Mouse (Mus musculus): ENCODE results near the gene Rasal3. TPM values are rescaled to one million over a fixed set of nuclear protein-coding genes. Genes with fewer than 3 reads are reported as not detected.
A peak's percentile ranks its signal among the peaks of the same experiment; 100 is the strongest.

Gene Rasal3
- total RNA-seq, 2 experiments from 2014 or later, result 2.9 to 4.6 TPM

DNA sequence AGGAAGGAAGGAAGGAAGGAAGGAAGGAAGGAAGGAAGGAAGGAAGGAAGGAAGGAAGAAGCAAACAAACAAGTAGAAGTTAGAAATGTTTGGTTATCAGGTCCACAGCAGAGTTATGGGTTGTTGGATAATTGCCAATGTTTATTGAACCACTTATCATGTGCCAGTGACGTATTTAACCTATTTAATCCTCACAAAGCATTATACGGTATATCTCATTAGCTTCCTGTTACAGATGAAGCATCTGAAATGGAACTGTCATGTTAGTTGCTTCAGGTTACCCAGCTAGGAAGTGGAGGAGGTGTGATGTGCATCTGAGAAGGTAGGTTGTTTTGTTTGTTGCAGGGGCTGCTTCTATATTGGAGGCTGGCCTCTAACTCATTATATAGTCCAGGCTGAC is 16.6 kb upstream of the Rasal3 start:
- no peak overlapping the region for H3K4me3 ChIP-seq
- TF ChIP-seq CTCF (conservative IDR thresholded peaks at IDR 0.05), result no peak
- DNase-seq (ENCODE audit: low spot score in 2 of 2), result no peak

DNA sequence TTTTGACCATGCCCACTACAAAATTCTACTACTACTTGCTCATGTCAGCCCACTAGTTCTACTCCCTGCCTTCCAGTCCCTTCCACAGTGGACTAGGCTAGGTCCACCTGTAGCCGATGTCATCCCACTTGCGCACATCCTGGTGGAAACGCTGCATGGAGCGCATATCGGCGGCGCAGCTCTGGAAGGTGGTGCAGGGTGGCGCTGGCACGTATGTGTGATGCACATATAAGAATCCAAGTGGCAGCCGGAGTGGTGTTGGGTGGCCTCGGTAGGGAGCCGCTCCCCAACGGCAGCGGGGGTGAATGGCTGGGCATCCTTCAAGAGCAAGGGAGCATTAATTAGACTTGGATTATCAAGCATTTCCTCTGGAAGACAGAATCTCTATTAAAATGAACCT is 13.4 kb upstream of the Rasal3 start:
- TF ChIP-seq CTCF (conservative IDR thresholded peaks at IDR 0.05), result no peak
- H3K4me3 ChIP-seq, result no peak overlapping the region

More for the DNA sequence above, 16.6 kb upstream of the Rasal3 start:
- H3K27ac ChIP-seq, result no peak overlapping the region

DNA sequence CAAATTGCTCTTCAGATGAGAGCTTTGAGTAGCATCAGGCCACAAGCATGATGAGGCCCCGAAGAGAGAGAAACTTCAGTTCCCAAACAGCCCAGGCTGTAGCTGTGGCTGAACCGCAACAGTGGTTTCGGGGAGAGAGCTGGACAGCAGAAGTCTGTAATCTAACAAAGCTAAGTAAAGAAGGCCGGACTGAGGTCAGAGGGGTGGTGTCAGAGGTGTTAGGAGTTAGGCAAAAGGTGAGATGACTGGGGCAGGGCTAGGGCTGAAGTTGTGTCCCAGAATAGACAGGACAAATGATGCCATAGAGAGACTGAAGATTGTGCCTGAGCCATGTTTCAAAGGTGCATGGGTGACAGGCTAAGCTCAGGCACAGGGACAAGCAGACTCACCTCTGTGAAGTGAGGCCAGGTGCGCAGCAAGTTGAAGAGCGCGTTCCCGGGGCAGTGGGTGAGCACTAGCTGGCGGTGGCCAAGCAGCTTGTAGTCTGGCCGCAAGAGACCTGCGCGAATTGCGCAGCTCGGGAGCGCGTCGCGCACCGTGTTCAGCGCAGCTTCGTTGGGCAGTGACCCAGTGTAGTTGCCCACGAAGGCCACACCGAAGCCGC is 12.1 kb upstream of the Rasal3 start:
- H3K27ac ChIP-seq, result no peak overlapping the region
- H3K4me3 ChIP-seq, result no peak overlapping the region
- no peak for TF ChIP-seq CTCF (conservative IDR thresholded peaks at IDR 0.05)
- DNase-seq (ENCODE audit: low spot score in 2 of 2), result no peak

More for the DNA sequence above, 13.4 kb upstream of the Rasal3 start:
- DNase-seq (ENCODE audit: low spot score in 2 of 2), result no peak
- H3K27ac ChIP-seq, result no peak overlapping the region

- Histone ChIP-seq H3K4me3 (no peak overlapping the region), H3K27ac (no peak overlapping the region)
- no peak for DNase-seq (ENCODE audit: low spot score in 2 of 2)
- no peak for TF ChIP-seq CTCF (conservative IDR thresholded peaks at IDR 0.05)
Observed at GRCm38 (mm10) chr17:32411898-32412297, 8.5 kb upstream of the Rasal3 start.

DNA sequence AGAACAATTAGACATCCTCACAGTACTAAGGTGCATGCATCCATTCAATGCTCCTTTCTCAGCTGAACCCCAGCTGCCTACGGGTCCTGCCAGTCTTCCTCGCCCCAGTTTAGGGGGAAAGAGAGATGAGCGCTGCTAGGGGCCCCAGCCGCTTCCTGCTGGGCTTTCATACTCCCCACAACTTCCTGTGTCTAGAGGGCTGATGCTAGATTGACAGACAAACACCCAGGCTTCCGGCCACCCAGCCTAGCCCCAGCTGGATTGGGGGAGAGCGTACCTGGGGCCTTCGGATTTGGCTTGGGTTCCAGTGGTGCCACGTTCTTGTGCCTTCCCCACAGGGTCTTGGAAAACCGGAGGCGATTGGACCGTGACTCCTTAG is 615 bp downstream of the Rasal3 start:
- Histone ChIP-seq H3K4me3 (peak overlapping the region; percentile 15; the same call in 1 of the 2 replicates), H3K27ac (no peak overlapping the region)
- no peak for DNase-seq (ENCODE audit: low spot score in 2 of 2)
- no peak for TF ChIP-seq CTCF (conservative IDR thresholded peaks at IDR 0.05)

DNA sequence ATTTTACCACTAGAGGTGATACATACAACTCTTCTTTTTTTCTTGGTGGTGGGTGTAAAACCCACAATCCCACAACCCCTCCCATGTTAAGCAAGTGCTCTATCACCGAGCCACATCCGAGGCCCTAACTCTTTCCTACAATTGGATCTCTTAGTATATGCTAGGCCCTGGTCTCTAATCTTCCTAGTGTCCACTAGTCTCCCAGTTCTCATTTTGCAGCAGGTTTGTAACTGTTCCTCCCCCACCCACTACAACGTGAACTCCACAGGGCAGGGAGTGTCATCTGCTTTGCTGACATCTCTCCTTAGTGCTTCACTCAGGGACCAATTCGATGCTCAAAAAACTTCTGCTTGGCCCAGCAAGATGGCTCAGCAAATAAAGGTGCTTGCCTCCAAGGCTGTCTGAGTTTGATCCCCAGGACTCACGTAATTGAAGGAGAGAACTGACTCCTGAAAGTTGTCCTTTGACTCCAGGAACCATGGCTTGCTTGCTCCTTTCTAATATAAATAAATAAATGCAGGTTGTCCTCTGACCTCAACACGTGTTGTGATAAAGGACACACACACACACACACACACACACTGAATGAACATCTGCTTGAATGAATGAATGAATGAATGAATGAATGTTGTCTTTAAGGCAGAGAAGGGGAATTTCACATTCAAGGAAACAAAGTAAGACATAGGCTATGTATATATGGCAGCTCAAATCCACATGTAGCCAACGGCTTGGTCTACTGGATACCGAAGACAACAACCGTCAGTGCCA is 1.2 kb downstream of the Rasal3 start:
- no peak overlapping the region for H3K4me3 ChIP-seq
- no peak for TF ChIP-seq CTCF (conservative IDR thresholded peaks at IDR 0.05)
- no peak overlapping the region for H3K27ac ChIP-seq
- DNase-seq (ENCODE audit: low spot score in 2 of 2), result no peak

DNA sequence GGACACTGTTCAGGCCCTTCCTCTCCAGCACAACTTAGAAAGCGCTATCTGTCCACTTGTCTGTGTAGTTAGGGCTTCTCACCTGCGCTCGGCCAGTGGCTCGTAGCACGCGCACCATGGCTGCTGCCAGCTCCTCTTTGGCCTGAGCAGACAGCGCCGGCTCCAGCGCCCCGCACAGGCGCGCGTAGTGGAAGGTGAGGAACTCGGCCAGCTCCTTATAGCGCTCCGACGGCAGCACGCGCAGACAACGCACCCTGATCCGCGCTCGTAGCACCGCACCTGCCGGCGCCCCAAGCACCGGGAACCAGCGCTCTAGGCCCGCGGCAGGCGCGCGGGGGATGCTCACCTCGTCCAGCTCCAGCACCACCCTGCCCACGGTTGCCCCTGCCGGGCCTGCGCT is 7.1 kb downstream of the Rasal3 start:
- no peak overlapping the region for H3K27ac ChIP-seq
- DNase-seq (ENCODE audit: low spot score in 2 of 2), result no peak
- TF ChIP-seq CTCF (conservative IDR thresholded peaks at IDR 0.05), result no peak
- H3K4me3 ChIP-seq, result no peak overlapping the region

- Histone ChIP-seq H3K4me3 (no peak overlapping the region), H3K27ac (no peak overlapping the region)
- no peak for TF ChIP-seq CTCF (conservative IDR thresholded peaks at IDR 0.05)
- DNase-seq (ENCODE audit: low spot score in 2 of 2), result no peak
Observed at GRCm38 (mm10) chr17:32393944-32394343, 9.4 kb downstream of the Rasal3 start.

DNA sequence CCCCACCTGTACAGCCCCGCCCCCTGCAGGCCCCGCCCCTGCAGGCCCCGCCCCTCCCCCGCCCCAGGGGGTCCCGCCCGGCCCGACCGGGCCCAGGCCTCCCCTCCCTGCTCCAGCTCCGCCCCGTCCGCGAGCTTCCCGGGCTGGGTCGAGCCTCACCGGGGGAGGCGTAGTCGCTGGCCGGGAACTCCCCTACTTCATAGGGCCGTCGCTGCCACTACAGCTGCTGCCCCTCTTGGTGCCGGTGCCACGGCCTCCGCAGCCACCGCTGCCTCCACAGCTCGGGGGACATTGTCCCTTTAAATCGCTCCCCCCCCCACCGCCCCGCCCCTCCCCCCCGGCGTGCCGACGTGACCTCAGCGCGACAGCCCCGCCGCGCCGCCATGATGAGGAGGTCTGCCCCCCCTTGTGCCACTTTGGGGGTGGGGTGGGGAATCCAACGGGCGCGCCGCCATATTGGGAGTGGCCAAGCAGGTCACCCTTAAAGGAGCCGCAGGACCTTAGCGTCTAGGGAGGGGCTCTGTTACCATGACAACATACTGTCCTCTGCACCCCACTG is 14.2 kb downstream of the Rasal3 start, which contains the start of gene Wiz:
TSS of gene Wiz (minus strand) at position 339 of the 559 bp plus-strand sequence.
- H3K27ac ChIP-seq, result peak within 1 kb of the TSS; percentile 95
- TF ChIP-seq CTCF (conservative IDR thresholded peaks at IDR 0.05), result peak; percentile 7; the same call in 1 of the 2 replicates
- peak; percentile 95 to 96 for DNase-seq (ENCODE audit: low spot score in 2 of 2)
- peak within 1 kb of the TSS; percentile 92 for H3K4me3 ChIP-seq

DNA sequence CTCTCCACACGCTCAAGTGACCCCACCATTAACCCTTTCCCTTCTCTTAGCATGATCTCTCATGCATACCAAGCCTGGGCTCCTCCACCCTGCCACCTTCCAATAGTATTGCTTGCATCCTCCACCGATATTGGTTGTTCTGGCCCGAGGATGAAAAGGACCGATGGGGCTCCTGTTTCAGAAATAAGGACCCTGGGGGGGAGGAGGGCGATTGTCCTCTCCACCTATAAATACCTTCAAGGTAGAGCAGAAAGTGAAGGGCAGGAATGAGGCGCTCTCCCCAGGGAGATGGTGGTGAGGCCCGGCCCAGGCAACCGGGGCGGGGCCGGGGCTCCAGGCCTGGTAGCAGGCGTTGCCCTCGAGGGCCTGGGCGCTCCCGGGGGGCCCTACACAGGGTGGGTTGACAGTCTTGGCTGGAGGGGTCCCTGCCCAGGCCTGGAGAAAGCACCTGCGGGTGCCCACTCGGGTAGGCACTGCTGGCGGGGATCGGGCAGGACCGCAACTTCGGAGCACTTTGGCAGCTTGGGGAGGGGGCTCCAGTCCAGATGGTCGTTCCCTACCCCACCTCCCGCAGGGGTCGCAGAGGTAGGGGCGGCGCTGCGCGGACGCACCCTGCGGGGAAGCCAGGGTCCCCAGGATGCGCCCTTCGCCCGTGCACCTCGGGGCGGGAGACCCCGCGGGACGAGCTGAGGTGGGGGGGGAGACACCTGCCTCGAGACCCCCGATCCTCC is 14.8 kb downstream of the Rasal3 start:
- Histone ChIP-seq H3K27ac (peak overlapping the region; percentile 95), H3K4me3 (peak overlapping the region; percentile 92)
- DNase-seq (ENCODE audit: low spot score in 2 of 2), result peak in 1 of 2 experiments; percentile 27
- no peak for TF ChIP-seq CTCF (conservative IDR thresholded peaks at IDR 0.05)

GRCm38 (mm10) chr17:32387986-32388369 is 15.4 kb downstream of the Rasal3 start:
- H3K27ac ChIP-seq, result peak overlapping the region; percentile 95
- peak overlapping the region; percentile 92 for H3K4me3 ChIP-seq
- no peak for TF ChIP-seq CTCF (conservative IDR thresholded peaks at IDR 0.05)
- no peak for DNase-seq (ENCODE audit: low spot score in 2 of 2)

DNA sequence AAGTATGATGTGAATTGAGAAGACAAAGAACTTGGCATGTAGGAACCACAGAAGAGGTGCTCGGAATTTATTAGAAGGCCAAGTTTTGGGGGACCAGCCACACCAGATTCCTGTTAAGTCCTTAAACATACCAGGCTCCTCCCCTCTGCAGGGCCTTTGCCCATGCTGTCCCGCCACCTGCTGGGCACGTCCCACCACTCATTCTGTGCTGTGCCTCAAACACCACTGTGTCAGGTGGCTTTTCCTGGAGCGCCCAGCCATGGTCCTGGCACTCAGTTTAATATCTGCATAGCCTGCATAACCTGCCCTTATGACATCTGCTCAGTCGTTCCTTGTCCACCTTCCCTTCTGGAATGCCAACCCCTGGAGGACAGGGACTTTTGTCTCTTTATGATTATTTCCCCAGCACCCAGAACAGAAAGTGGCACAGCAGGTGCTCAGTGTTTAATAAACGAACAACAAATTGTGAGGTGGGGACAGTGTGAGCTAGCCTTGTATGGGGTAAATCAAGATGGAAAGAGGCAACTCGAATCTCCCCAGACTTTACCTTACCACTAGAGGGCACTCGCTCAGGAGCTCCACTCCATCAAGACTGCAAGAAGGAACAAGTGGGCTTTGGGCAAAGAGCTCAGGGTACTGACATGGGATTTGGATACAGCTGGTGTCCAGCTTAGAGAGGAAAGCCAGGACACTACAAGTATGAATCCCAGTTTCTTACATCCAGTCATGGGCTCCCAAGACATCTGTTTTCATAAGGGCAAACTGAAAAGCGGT is 16.5 kb downstream of the Rasal3 start:
- peak; percentile 89 for TF ChIP-seq CTCF (conservative IDR thresholded peaks at IDR 0.05)
- peak in 1 of 2 experiments; percentile 57 for DNase-seq (ENCODE audit: low spot score in 2 of 2)
- Histone ChIP-seq H3K4me3 (no peak overlapping the region), H3K27ac (no peak overlapping the region)
